Mouse (Mus musculus) T-helper 17 cell (primary cell): ENCODE results near the gene Selenoi.

ENCODE experiments used
- in situ Hi-C, 2 experiments: fragments of 300-600 bp; cut with MboI, MseI; formaldehyde crosslinking; loops; 1 replicate in 1 of 2; 2 replicates in 1 of 2; pipeline ENCODE4 v1.15.1; 2025; ENCODE audit warnings: high pct_unique_total_duplicates in 2 of 2

Selenoi gene

GRCm38 (mm10) chr5:30232271-30232971, at the start of gene Selenoi:
TSS of gene Selenoi (plus strand) at chr5:30232581.
- in situ Hi-C loops, result loop anchor here in 1 of 2 experiments (10.0 kb wide), 1 partner anchor 658 kb away; no protein-coding TSS in a partner anchor

DNA sequence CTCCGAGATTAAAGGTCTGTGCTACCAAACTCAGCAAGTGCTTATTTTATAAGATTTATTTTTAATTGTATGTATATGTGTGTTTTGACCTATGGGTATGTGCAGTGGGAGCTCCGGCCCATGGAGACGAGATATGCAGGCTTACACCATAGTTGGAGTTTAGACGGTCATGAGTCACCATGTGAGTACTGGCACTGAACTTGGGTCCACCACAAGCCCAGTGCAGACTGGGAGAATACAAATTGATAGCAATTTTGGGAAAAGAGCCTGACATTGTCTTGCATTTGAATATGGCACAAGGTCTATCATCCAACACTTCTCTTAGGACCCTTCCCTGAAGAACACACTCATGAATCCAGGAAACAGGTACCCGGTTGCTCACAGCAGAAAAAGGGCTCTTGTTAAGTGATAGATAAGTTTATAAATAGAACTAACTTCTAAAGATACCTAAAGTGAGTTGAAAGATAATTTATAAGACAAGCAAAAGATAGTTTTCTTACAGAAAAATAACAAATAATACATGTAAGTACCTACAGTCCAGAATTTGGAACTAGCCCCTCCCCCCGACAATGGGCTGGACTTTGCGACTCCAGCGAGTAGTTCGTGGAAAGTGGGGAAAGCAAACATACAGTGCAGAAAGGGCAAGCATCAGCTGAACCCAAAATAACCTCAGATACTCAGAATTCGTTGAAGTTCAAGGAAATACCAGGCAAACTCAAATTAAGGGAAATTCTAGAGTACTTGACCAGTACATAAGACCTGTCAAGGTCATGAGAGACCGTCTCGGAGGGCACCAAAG, 44.5 kb upstream of the Selenoi start:
- in situ Hi-C loops, result no loop called here

DNA sequence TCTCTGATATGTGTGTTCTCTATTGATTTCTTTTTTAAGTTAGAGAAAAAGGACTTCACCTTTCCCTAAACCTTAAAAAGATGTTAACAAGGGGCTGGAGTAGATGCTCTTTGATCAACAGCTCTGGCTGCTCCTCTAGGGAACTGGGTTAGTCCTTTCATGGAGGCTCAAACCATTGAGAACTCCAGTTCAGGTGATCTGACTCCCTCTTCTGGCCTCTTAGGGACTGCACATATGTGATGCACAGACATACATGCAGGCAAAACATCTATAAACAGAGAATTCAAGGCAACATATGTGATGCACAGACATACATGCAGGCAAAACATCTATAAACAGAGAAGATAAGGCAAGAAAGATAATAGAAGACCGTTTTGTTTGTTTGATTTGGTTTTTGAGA, 39.9 kb upstream of the Selenoi start:
- in situ Hi-C loops, result loop anchor here in 1 of 2 experiments (10.0 kb wide), 2 partner anchors 82 to 162 kb away; no protein-coding TSS in a partner anchor

GRCm38 (mm10) chr5:30195340-30195739, 37.0 kb upstream of the Selenoi start:
- in situ Hi-C loops, result loop anchor here (5.0 to 10.0 kb wide), 3 partner anchors 79 to 282 kb away; no protein-coding TSS in a partner anchor

DNA sequence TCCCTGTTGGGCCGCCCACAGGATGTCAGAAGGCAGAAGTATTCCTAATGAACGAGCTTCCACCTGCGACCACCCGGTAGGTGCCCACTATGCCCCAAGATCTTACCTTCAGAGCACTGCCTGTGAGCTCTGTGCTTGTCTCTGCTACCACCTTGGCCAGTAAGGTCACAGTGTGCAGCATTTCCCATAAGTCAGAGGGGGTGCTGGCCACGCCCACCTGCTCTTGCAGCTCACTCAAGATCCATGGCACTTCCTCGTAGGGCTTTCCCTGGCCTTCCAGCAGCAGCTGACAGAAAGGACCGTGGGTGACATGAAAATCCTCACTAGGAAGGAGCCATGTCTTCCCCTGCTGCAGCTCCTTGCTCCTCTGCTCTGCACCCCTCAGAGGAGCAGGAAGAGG, 34.1 kb upstream of the Selenoi start:
- in situ Hi-C loops, result loop anchor here (5.0 to 10.0 kb wide), 3 partner anchors 77 to 279 kb away; no protein-coding TSS in a partner anchor

DNA sequence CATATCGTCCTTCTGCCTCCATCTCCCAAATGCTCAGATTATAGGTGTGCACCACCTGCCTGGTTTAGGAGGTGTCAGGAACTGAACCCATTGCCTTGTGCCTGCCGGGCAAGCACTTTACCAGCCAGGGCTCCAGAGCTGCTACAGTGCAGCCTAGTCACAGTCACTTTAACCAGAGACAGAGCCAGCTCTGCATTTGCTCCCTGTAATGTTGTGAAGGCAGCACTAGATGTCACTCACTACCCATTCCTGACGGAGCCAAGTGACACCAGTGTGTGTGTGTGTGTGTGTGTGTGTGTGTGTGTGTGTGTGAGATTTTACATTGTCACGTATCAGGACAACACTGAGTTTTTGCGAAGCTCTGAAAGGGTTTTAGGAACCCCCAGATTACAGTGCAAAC, 30.9 kb upstream of the Selenoi start:
- in situ Hi-C loops, result no loop called here

DNA sequence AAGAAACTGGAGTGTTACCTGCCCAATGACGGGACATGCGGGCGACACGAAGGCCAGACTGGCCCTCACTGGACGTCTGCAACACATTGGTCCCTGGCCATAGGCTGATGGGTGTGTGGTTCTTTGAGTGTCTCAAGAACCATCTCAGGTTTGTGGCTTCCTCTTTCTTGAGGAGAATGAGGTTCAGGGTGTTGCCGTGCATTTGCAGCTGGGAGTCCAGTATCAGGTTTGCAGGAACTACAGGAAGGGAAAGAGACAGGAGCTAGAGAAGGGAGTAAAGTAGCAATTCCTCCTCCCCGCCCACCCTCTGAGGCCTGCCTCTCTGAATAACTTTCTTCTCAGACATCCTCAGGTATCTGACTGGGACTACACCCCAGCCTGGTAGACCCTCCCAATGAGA, 30.2 kb upstream of the Selenoi start:
- in situ Hi-C loops, result no loop called here

GRCm38 (mm10) chr5:30203216-30203885, 29.0 kb upstream of the Selenoi start:
- in situ Hi-C loops, result no loop called here

- in situ Hi-C loops, result no loop called here
These were observed 27.9 kb upstream of the Selenoi start for GRCm38 (mm10) chr5:30204441-30204840.

GRCm38 (mm10) chr5:30205034-30205433, 27.3 kb upstream of the Selenoi start:
- in situ Hi-C loops, result no loop called here

- in situ Hi-C loops, result no loop called here
These were observed 26.9 kb upstream of the Selenoi start, which contains the start of gene Adgrf3 for GRCm38 (mm10) chr5:30205493-30205892. TSS of gene Adgrf3 (minus strand) at chr5:30205722.

GRCm38 (mm10) chr5:30207276-30207675, 25.1 kb upstream of the Selenoi start:
- in situ Hi-C loops, result no loop called here

DNA sequence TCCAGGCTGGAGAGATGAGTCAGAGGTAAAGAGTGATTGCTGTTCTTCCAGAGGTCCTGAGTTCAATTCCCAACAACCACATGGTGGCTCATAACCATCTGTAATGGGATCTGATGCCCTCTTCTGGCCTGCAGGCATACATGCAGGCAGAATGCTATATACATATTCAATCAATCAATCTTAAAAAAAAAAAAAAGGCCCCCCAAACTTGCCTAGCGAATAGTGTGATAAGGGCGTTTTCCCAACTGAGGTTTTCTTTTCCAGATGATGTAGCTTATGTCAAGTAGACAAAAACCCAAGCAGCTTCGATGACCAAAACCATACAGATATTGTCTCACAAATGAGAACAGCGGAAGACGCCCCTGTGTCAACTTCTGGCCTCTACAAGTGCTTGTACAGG, 21.6 kb upstream of the Selenoi start:
- in situ Hi-C loops, result loop anchor here (5.0 to 10.0 kb wide), 5 partner anchors 67 to 424 kb away; no protein-coding TSS in a partner anchor

GRCm38 (mm10) chr5:30214889-30215288, 17.5 kb upstream of the Selenoi start:
- in situ Hi-C loops, result loop anchor here (5.0 to 10.0 kb wide), 5 partner anchors 62 to 420 kb away; no protein-coding TSS in a partner anchor

DNA sequence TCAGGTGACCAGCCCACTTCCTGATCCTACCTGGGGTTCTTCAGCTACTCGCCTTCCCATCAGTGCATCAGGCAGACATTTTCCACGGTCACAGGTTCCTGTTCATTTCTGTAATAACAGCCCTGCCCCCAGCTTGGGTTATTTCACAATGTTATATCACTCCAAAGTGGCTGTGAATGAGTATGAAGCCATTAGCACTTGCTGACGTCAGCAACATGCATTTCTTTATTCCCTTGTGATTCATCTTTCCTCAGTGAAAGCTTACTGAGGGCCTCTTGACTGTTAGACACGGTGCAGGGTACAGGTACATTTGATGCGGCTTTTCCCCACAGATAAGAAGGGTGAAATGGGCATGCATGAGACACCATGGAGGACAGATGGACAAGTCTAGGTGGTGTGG, 16.4 kb upstream of the Selenoi start:
- in situ Hi-C loops, result loop anchor here in 1 of 2 experiments (10.0 kb wide), 1 partner anchor 419 kb away; no protein-coding TSS in a partner anchor

GRCm38 (mm10) chr5:30219715-30220114, 12.7 kb upstream of the Selenoi start:
- in situ Hi-C loops, result loop anchor here in 1 of 2 experiments (10.0 kb wide), 1 partner anchor 415 kb away; no protein-coding TSS in a partner anchor

DNA sequence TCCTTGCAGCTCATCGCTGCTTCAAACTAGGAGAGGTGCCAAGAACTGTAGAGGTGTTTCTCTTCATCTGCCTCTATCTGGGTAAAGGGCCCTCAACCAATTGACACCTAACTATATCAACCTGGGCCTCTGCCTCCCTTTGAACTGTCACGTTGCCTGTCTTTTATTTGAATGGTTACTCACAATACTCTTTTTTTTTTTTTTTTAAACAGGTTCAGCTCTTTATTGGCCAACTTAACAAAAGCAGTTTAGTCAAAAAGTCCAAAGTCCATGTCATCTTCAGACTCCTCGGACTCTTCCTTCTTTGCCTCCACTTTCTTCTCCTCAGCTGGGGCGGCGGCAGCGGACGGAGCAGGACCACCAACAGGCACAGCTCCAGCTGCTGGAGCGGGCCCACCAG, 11.7 kb upstream of the Selenoi start:
- in situ Hi-C loops, result no loop called here

- in situ Hi-C loops, result no loop called here
These were observed 9.7 kb upstream of the Selenoi start for GRCm38 (mm10) chr5:30222681-30223080.

- in situ Hi-C loops, result loop anchor here in 1 of 2 experiments (10.0 kb wide), 1 partner anchor 656 kb away; no protein-coding TSS in a partner anchor
These were observed 1.5 kb upstream of the Selenoi start for GRCm38 (mm10) chr5:30230901-30231300.

- in situ Hi-C loops, result loop anchor here in 1 of 2 experiments (10.0 kb wide), 1 partner anchor 657 kb away; no protein-coding TSS in a partner anchor
These were observed 500 bp upstream of the Selenoi start for GRCm38 (mm10) chr5:30231891-30232270.

DNA sequence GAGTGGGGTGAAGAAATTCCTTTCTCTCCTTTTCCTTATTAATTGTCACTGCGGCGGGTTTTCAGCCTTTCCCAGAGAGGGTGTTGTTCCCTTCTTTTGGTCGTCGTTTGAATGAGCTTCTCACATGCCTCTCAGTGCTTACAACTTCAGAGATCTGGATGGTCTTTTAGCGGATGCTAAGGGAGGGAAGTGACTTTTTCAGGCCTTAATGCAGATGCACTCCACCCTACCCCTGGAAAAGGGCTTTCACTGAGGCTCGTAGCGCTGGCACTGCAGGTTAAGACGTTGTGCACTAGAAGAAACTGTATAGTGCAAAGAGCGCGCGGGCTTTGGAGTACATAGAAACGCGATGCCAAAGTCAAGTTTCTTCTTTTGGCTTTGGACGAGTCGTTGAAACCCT, 661 bp downstream of the Selenoi start:
- in situ Hi-C loops, result loop anchor here in 1 of 2 experiments (10.0 kb wide), 1 partner anchor 658 kb away; no protein-coding TSS in a partner anchor
